Mouse (Mus musculus): Measurements from ENCODE around the gene Gpr153. TPM values are rescaled to one million over a fixed set of nuclear protein-coding genes. Genes with fewer than 3 reads are reported as not detected.

Gene Gpr153
- total and polyA plus RNA-seq, 3 experiments, result 0.08 TPM; not detected in 2

DNA sequence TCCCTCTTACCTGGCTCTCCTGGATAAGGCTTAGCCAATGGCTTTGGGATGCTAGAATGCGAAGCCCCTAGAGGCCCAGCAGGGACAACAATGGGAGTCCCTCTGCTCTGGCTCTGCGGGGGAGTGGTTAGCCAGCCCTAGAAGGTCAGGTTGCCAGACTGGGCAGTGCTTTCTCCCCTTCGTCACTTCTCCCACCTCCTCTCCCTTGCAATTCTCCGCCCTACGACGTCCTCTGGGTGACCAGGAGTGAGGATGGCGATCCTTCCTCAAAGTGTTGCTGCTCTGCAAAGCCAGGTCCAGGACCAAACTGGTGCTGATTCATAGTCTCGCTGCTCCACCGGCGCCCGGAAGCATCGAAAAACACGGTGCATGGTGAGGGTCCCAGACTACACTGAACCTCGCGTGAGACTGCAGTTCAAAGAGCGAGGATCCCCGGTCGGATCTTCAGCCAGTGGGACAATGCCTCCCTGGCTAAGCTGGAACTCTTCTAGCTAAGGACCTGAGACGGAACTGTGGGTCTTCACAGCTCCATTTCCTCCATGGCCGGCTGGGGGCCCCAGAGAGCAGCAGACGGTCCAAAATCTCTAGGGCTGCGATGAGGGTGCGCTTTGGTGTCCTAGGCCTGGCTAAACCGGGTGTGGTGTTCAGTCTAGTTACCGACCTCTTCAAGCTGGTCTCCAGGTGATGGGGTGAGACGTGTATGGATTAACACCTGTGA, 44.6 kb downstream of the Gpr153 start, which contains the start of gene Rnf207:
Gene Rnf207 (minus strand): TSS at position 477 of the 718 bp plus-strand sequence.
- Histone ChIP-seq H3K4me1 (ENCODE audit: control insufficient read depth in 1 of 2, insufficient read depth in 2 of 2, low read length in 2 of 2) (no peaks in the 10 kb centered on the region), H3K79me2 (ENCODE audit: control insufficient read depth, insufficient read depth, low read length, poor library complexity) (no peaks in the 10 kb centered on the region), H3K27me3 (ENCODE audit: control insufficient read depth in 1 of 2, insufficient read depth in 2 of 2, low read length in 2 of 2) (no peaks in the 10 kb centered on the region), H3K27ac (ENCODE audit: control insufficient read depth, low read depth, low read length) (no peak within 1 kb of the TSS), H3K9me3 (replicated peaks; ENCODE audit: insufficient read depth, low read length) (no peaks in the 10 kb centered on the region), H3K36me3 (ENCODE audit: control insufficient read depth in 1 of 2, insufficient read depth in 2 of 2, low read length in 2 of 2) (no peaks in the 10 kb centered on the region), H3K4me3 (ENCODE audit: control insufficient read depth in 1 of 2, insufficient read depth in 1 of 2, low read depth in 2 of 2, low read length in 2 of 2) (no peak within 1 kb of the TSS), H3K9ac (ENCODE audit: control insufficient read depth, low read depth, low read length, poor library complexity, severe bottlenecking) (no peak within 1 kb of the TSS)
- TF ChIP-seq EP300 (IDR thresholded peaks at IDR 0.05; ENCODE audit: low read depth in 1 of 2, low read length in 2 of 2), result no peak
- TF ChIP-seq CTCF (IDR thresholded peaks at IDR 0.05 in 2 of 3, conservative IDR thresholded peaks at IDR 0.05 in 1 of 3; ENCODE audit: control insufficient read depth in 1 of 3, insufficient read depth in 1 of 3, low read depth in 2 of 3, low read length in 3 of 3, poor library complexity in 1 of 3, severe bottlenecking in 1 of 3), result peak in 2 of 3 experiments; percentile 51 to 71; a peak in 5 of 6 replicates
- no peak for TF ChIP-seq ZMIZ1 (IDR thresholded peaks at IDR 0.05; ENCODE audit: low read depth, low read length)
- no peak for TF ChIP-seq MAFK (IDR thresholded peaks at IDR 0.05; ENCODE audit: borderline replicate concordance, low read depth, low read length)
- TF ChIP-seq SMC3 (IDR thresholded peaks at IDR 0.05; ENCODE audit: low read depth, low read length), result peak; percentile 48
- TF ChIP-seq SIN3A (IDR thresholded peaks at IDR 0.05; ENCODE audit: low read length), result no peak
- TF ChIP-seq ZC3H11A (IDR thresholded peaks at IDR 0.05; ENCODE audit: low read depth, low read length), result 0 out of 2 replicates have a peak, but pooled peaks have one; percentile 9
- TF ChIP-seq JUND (IDR thresholded peaks at IDR 0.05; ENCODE audit: low read depth, low read length), result no peak
- TF ChIP-seq NELFE (IDR thresholded peaks at IDR 0.05; ENCODE audit: low read depth, low read length), result no peak
- TF ChIP-seq RAD21 (IDR thresholded peaks at IDR 0.05; ENCODE audit: low read depth, low read length), result peak; percentile 31
- peak; percentile 48 for DNase-seq (ENCODE audit: low read depth, low spot score)

DNA sequence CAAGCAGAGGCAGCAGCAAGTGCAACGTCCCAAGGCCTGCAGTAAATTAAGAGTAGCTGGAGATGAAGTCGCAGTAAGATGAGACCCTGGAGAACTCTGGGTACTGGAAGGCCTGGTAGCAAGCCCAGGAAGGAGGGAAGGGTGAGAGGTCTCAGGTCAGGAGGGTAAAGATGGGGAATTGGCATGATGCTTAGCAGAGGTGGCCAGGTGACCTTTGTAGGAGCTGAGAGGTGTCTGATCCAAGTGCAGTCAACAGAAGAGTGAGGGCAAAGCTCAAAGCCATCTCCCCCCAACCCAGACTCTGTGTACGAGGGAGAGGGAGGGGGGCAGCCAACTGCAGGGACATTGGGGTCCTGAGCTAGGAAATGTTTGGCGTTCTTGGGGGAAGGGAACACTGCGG, 47.4 kb downstream of the Gpr153 start:
- H3K36me3 ChIP-seq (ENCODE audit: control insufficient read depth in 1 of 2, insufficient read depth in 2 of 2, low read length in 2 of 2), result no peaks in the 10 kb centered on the region
- DNase-seq (ENCODE audit: low read depth, low spot score), result no peak
- no peaks in the 10 kb centered on the region for H3K27me3 ChIP-seq (ENCODE audit: control insufficient read depth in 1 of 2, insufficient read depth in 2 of 2, low read length in 2 of 2)

More for the DNA sequence above, 47.4 kb downstream of the Gpr153 start:
- H3K79me2 ChIP-seq (ENCODE audit: control insufficient read depth, insufficient read depth, low read length, poor library complexity), result peaks cover 8% of the 10 kb centered on the region
- H3K9ac ChIP-seq (ENCODE audit: control insufficient read depth, low read depth, low read length, poor library complexity, severe bottlenecking), result no peak overlapping the region
- H3K27ac ChIP-seq (ENCODE audit: control insufficient read depth, low read depth, low read length), result no peak overlapping the region
- H3K9me3 ChIP-seq (replicated peaks; ENCODE audit: insufficient read depth, low read length), result no peaks in the 10 kb centered on the region
- H3K4me3 ChIP-seq (ENCODE audit: control insufficient read depth in 1 of 2, insufficient read depth in 1 of 2, low read depth in 2 of 2, low read length in 2 of 2), result no peak overlapping the region
- peaks cover 0 to 4% of the 10 kb centered on the region in 2 experiments; a peak in 2 of 4 replicates for H3K4me1 ChIP-seq (ENCODE audit: control insufficient read depth in 1 of 2, insufficient read depth in 2 of 2, low read length in 2 of 2)
- TF ChIP-seq MYC (IDR thresholded peaks at IDR 0.05; ENCODE audit: low read depth, low read length), result no peak
- no peak for TF ChIP-seq GATA1 (IDR thresholded peaks at IDR 0.05; ENCODE audit: low read depth, low read length)
- TF ChIP-seq CHD1 (IDR thresholded peaks at IDR 0.05; ENCODE audit: low read depth, low read length), result no peak
- no peak for TF ChIP-seq E2F4 (IDR thresholded peaks at IDR 0.05; ENCODE audit: borderline replicate concordance, low read depth, low read length)
- TF ChIP-seq MXI1 (IDR thresholded peaks at IDR 0.05; ENCODE audit: low read depth, low read length), result no peak
- TF ChIP-seq MAFK (IDR thresholded peaks at IDR 0.05; ENCODE audit: borderline replicate concordance, low read depth, low read length), result no peak
- TF ChIP-seq BHLHE40 (IDR thresholded peaks at IDR 0.05; ENCODE audit: borderline replicate concordance, low read depth, low read length), result no peak

All from MEL (cell line).